Mouse (Mus musculus) testis, adult 2 months (tissue): Measurements from ENCODE around the gene Lrch3. TPM values are rescaled to one million over a fixed set of nuclear protein-coding genes. Genes with fewer than 3 reads are reported as not detected.
A peak's percentile ranks its signal among the peaks of the same experiment; 100 is the strongest.

ENCODE experiments used
- H3K27ac ChIP-seq: fragments of 200-500 bp; 2 replicates; pipeline ENCODE4 v1.5.1; 2012; ENCODE audit warnings: low read depth, low read length; ENCODE audit not compliant: control insufficient read depth, insufficient read depth
- H3K27me3 ChIP-seq: fragments of 200-500 bp; 2 replicates; pipeline ENCODE4 v1.6.1; 2012; ENCODE audit warnings: mild to moderate bottlenecking, low read length, moderate library complexity; ENCODE audit not compliant: control insufficient read depth, insufficient read depth
- H3K36me3 ChIP-seq: fragments of 200-500 bp; 2 replicates; pipeline ENCODE4 v1.6.1; 2012; ENCODE audit warnings: mild to moderate bottlenecking, low read length; ENCODE audit not compliant: control insufficient read depth, insufficient read depth
- H3K4me1 ChIP-seq: fragments of 200-500 bp; 2 replicates; pipeline ENCODE4 v1.6.1; 2012; ENCODE audit warnings: low read length; ENCODE audit not compliant: control insufficient read depth, insufficient read depth
- H3K4me3 ChIP-seq: fragments of 200-500 bp; 2 replicates; pipeline ENCODE4 v1.5.1; 2012; ENCODE audit warnings: low read depth, mild to moderate bottlenecking, low read length, moderate library complexity, mixed read lengths; ENCODE audit not compliant: control insufficient read depth
- CTCF ChIP-seq: fragments of 200-500 bp; IDR thresholded peaks from 2 replicates; pipeline ENCODE4 v1.5.1; 2012; ENCODE audit warnings: low read depth, mild to moderate bottlenecking, inconsistent platforms, low read length, moderate library complexity; ENCODE audit not compliant: control insufficient read depth, insufficient read depth, insufficient replicate concordance
- POLR2A ChIP-seq: fragments of 200-500 bp; IDR thresholded peaks from 2 replicates; pipeline ENCODE4 v1.6.1; 2012; ENCODE audit warnings: low read depth, mild to moderate bottlenecking, inconsistent platforms, low read length, moderate library complexity; ENCODE audit not compliant: control insufficient read depth
- polyA plus RNA-seq: library from polyadenylated mRNA; depleted of rRNA; stranded (reverse); fragments of >200 nt; gene quantifications from 2 replicates; pipeline ENCODE4 v1.2.3, GENCODE M21; 2012

The Lrch3 gene
- polyA plus RNA-seq, 1 experiment = 15.4 TPM

DNA sequence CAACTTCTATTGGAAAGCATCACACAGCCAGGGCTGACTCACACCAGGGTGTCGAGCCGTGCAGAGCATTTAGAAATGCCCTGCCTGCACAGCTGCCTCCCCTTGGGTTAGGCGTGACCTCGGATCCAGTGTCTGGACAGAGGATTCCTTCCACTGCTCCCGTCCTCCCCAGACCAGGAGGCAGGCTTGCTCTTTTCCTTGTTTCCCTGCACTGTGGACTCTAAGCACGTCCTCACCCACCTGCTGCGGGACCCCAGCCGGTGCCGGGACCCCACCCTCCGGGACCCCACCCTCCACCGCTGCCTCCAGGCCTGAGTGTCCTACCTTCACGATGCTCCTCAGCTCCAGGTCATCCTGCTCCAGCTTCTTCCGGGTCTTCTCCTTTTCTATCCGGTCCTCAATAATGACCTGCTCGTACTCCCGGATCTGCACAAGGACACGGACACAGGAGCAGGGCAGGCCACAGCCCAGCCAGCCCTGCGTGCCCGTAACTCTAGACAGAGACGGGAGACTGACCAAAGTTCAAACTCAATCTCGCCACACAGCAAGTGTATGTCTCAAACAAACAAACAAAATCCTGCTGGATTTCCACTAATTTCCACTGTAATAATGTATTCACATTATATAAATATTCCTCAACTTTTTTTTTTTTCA, 105.3 kb downstream of the Lrch3 start:
- H3K36me3 ChIP-seq = no peaks in the 10 kb centered on the region; the same call in 1 of the 2 replicates
- no peak overlapping the region for H3K4me3 ChIP-seq

DNA sequence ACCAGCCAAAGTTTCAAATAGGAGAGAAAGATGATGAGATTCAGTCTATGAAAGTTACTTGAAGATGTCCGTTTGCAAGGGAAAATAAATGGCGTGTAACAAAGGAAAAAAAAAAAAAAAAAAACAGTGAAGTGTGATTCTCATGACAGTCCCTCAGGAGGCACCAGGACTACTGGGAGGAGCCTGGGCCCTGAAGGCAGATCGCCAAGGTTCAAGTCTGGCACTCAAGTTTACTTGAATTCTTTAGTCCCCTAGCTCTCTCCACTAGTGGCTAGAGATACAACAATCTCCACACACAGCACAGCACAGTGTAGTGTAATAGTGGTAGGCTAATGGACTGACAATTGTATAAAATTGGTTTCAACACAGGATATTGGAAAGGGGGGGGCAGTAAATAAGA, 107.5 kb downstream of the Lrch3 start:
- Histone ChIP-seq H3K27me3 (no peaks in the 10 kb centered on the region), H3K4me3 (no peak overlapping the region), H3K27ac (no peak overlapping the region), H3K4me1 (no peaks in the 10 kb centered on the region), H3K36me3 (no peaks in the 10 kb centered on the region; the same call in 1 of the 2 replicates)
- TF ChIP-seq CTCF (no peak), POLR2A (no peak)

More for the DNA sequence above, 105.3 kb downstream of the Lrch3 start:
- Histone ChIP-seq H3K27me3 (no peaks in the 10 kb centered on the region), H3K27ac (no peak overlapping the region), H3K4me1 (no peaks in the 10 kb centered on the region)
- no peak for TF ChIP-seq CTCF
- 0 out of 2 replicates have a peak, but pooled peaks have one; percentile 17 for TF ChIP-seq POLR2A

DNA sequence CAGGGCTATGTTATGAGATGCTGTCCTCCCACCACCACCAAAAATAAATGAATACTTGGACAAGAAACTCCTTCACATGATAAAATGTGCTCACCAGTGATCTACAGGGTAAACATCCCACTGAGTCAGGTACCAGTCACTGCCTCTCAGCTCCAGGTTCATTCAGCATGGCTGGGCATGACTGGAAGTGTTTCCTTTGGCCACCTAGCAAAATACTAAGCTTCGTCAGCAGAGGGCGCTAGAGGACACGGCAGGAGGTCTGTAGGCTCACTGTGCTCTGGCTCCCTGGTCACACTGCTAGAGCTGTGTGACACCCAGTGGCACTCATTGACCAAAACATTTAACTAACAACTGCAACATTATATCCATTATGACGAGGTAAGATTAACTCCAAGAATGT, 109.8 kb downstream of the Lrch3 start:
- Histone ChIP-seq H3K36me3 (no peaks in the 10 kb centered on the region; the same call in 1 of the 2 replicates), H3K27me3 (no peaks in the 10 kb centered on the region), H3K27ac (no peak overlapping the region), H3K4me1 (no peaks in the 10 kb centered on the region), H3K4me3 (no peak overlapping the region)
- TF ChIP-seq POLR2A (no peak), CTCF (peak; percentile 97)

DNA sequence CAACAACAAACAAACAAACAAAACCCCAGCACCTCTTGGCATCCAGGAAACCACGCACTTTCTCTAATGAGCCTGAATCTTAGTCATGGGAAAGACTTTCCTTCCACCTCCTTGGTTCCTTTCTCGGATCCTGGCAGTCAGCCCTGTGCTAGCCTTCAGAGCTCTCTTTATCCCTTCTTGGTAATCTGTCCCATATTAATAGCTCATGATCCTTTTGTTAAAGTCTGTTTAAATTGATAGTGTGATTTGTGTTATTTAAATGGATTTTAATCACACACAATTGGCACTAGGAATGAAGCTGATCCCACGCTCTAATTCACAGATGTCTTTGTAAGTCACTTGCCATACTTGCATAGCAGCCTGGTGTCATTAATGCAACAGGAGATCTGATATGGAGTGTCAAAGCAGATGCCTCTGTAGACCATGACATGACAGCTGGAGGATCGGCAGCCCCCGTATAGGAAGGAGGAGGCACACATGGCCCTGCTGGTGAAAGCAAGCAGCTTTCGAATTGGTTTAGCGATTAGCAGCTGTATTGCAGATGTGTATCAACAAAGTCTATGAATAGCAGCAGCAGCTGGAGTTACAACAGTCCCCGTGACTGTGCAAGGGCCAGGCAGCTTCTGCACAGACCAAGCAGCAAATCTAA, 110.7 kb downstream of the Lrch3 start:
- TF ChIP-seq POLR2A (no peak), CTCF (no peak)
- Histone ChIP-seq H3K27me3 (no peaks in the 10 kb centered on the region), H3K4me3 (no peak overlapping the region), H3K27ac (no peak overlapping the region), H3K36me3 (no peaks in the 10 kb centered on the region; the same call in 1 of the 2 replicates), H3K4me1 (no peaks in the 10 kb centered on the region)

DNA sequence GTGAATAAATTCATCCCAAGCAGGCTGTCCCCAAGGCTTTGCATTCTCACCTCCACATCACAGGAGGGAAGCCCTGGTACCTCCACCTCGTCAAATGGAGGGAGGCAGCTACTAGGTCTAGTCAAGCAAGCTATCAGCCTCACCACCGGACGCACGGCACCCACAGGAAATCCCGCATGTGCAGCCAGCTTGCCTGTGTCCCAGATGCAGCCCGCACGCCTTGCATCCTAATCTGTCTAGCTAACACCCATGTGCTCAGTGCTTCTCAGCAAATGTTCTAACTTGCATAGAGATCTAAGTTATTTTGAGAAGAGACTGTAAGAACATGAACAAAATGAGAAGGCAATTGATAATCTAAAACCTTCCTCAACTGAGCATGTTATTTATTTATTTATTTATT, 112.5 kb downstream of the Lrch3 start:
- H3K27me3 ChIP-seq = no peaks in the 10 kb centered on the region
- no peaks in the 10 kb centered on the region for H3K4me1 ChIP-seq
- TF ChIP-seq POLR2A (no peak), CTCF (no peak)
- H3K36me3 ChIP-seq = no peaks in the 10 kb centered on the region
- H3K4me3 ChIP-seq = no peak overlapping the region
- H3K27ac ChIP-seq = no peak overlapping the region

DNA sequence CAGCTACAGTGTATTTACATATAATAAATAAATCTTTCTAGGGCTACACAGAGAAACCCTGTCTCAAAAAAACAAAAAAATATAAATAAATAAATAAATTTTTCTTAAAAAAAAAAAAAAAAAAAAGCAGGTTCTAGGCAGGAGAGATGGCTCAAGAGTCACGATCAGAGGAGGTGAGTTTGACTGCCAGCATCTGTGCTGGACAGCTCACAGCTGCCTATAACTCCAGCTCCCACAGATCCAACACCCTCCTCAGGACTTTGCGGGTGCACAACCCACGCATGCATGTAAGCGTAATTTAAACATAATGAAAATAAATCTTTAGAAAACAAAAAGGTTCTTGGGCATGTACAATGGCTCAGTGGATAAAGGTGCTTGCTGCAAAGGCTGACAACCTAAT, 122.1 kb downstream of the Lrch3 start:
- TF ChIP-seq CTCF = no peak
- no peak for TF ChIP-seq POLR2A
- H3K4me3 ChIP-seq = no peak overlapping the region

DNA sequence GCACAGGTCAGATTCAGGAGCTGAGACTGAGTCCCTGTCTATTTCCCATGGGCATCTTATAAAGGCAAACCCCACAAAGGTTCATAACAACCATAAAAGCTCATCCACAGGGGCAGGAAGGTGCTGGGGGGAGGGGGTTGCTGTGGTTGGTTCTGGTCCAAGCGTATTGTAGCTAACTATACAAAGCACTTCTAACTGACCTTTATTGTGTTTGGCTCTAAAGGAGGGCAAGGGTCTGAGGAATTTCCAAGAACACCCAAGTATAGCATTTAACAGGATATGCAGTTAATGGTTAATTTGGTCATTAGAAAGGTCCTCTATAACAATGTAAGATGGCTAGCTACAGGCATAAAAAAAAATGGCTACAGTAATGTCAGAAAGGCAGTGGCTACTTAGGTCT, 128.8 kb downstream of the Lrch3 start:
- H3K27ac ChIP-seq = no peak overlapping the region
- TF ChIP-seq POLR2A (no peak), CTCF (no peak)
- H3K27me3 ChIP-seq = no peaks in the 10 kb centered on the region
- no peaks in the 10 kb centered on the region for H3K4me1 ChIP-seq
- H3K4me3 ChIP-seq = no peak overlapping the region
- H3K36me3 ChIP-seq = peaks cover 1% of the 10 kb centered on the region

More for the DNA sequence above, 122.1 kb downstream of the Lrch3 start:
- H3K4me1 ChIP-seq = peaks cover 2% of the 10 kb centered on the region; the same call in 1 of the 2 replicates
- no peaks in the 10 kb centered on the region for H3K27me3 ChIP-seq
- H3K36me3 ChIP-seq = peaks cover 1% of the 10 kb centered on the region
- no peak overlapping the region for H3K27ac ChIP-seq
